Mouse (Mus musculus) MEL-GATA-1-ER (cell line): ENCODE data around the gene Plekha5.
"Not testable (repeated sequence)": the region's sequence is repeated elsewhere in the genome, so short reads cannot be mapped to it uniquely, and the experiment has no call there.

Source experiments
- DNase-seq: peaks from one replicate; pipeline ENCODE4 v3.0.0-alpha.2; 2012; ENCODE audit warnings: low read depth; ENCODE audit errors: extremely low read depth

Gene Plekha5

GRCm38 (mm10) chr6:140523600-140523999 is 99.7 kb downstream of the Plekha5 start:
- no peak for DNase-seq

- no peak for DNase-seq
These were observed 104.6 kb downstream of the Plekha5 start for GRCm38 (mm10) chr6:140528414-140528813.

- not testable (repeated sequence) for DNase-seq
These were observed 109.0 kb downstream of the Plekha5 start for GRCm38 (mm10) chr6:140532858-140533257.

GRCm38 (mm10) chr6:140533606-140534005 is 109.8 kb downstream of the Plekha5 start:
- no peak for DNase-seq

- DNase-seq = no peak
These were observed 111.7 kb downstream of the Plekha5 start for GRCm38 (mm10) chr6:140535504-140535903.

GRCm38 (mm10) chr6:140541919-140542318 is 118.1 kb downstream of the Plekha5 start:
- no peak for DNase-seq

- no peak for DNase-seq
These were observed 119.3 kb downstream of the Plekha5 start for GRCm38 (mm10) chr6:140543005-140543794.

- DNase-seq = no peak
These were observed 122.2 kb downstream of the Plekha5 start for GRCm38 (mm10) chr6:140546095-140546494.

GRCm38 (mm10) chr6:140546648-140547201 is 122.9 kb downstream of the Plekha5 start:
- DNase-seq = no peak

GRCm38 (mm10) chr6:140547203-140547944 is 123.5 kb downstream of the Plekha5 start:
- DNase-seq = no peak

- DNase-seq = no peak
These were observed 124.4 kb downstream of the Plekha5 start for GRCm38 (mm10) chr6:140548082-140548769.

GRCm38 (mm10) chr6:140550741-140551140 is 126.9 kb downstream of the Plekha5 start:
- no peak for DNase-seq

GRCm38 (mm10) chr6:140554261-140554660 is 130.4 kb downstream of the Plekha5 start:
- DNase-seq = no peak

GRCm38 (mm10) chr6:140559411-140559810 is 135.6 kb downstream of the Plekha5 start:
- DNase-seq = no peak

GRCm38 (mm10) chr6:140561151-140561916 is 137.5 kb downstream of the Plekha5 start:
- DNase-seq = no peak

GRCm38 (mm10) chr6:140561917-140562590 is 138.2 kb downstream of the Plekha5 start:
- DNase-seq = no peak

- no peak for DNase-seq
These were observed 143.3 kb downstream of the Plekha5 start for GRCm38 (mm10) chr6:140567199-140567598.

- DNase-seq = no peak
These were observed 144.0 kb downstream of the Plekha5 start for GRCm38 (mm10) chr6:140567897-140568296.

GRCm38 (mm10) chr6:140570152-140570551 is 146.3 kb downstream of the Plekha5 start:
- no peak for DNase-seq

GRCm38 (mm10) chr6:140574943-140575342 is 151.1 kb downstream of the Plekha5 start:
- DNase-seq = no peak
